Mouse (Mus musculus) 416B (cell line): ENCODE measurements around the gene Tbpl1.

Source experiments
- DNase-seq: peaks from one replicate; pipeline ENCODE4 v3.0.0; 2011; ENCODE audit warnings: low read depth

Tbpl1 gene

GRCm38 (mm10) chr10:22710173-22710777, 21.5 kb downstream of the Tbpl1 start:
- no peak for DNase-seq

- DNase-seq: no peak
Measured at GRCm38 (mm10) chr10:22708190-22708843, 23.4 kb downstream of the Tbpl1 start.

- no peak for DNase-seq
Measured at GRCm38 (mm10) chr10:22703844-22704243, 27.9 kb downstream of the Tbpl1 start.

GRCm38 (mm10) chr10:22701485-22702315, 30.0 kb downstream of the Tbpl1 start:
- DNase-seq: no peak

GRCm38 (mm10) chr10:22700773-22701172, 31.0 kb downstream of the Tbpl1 start:
- no peak for DNase-seq

GRCm38 (mm10) chr10:22699487-22700335, 32.0 kb downstream of the Tbpl1 start:
- DNase-seq: peak; percentile 15

GRCm38 (mm10) chr10:22698158-22698953, 33.4 kb downstream of the Tbpl1 start:
- DNase-seq: no peak

GRCm38 (mm10) chr10:22696864-22697263, 34.9 kb downstream of the Tbpl1 start:
- no peak for DNase-seq

GRCm38 (mm10) chr10:22696236-22696635, 35.5 kb downstream of the Tbpl1 start:
- DNase-seq: no peak

GRCm38 (mm10) chr10:22675848-22676630, 55.7 kb downstream of the Tbpl1 start:
- no peak for DNase-seq

GRCm38 (mm10) chr10:22674176-22674575, 57.6 kb downstream of the Tbpl1 start:
- no peak for DNase-seq

GRCm38 (mm10) chr10:22668509-22668908, 63.2 kb downstream of the Tbpl1 start:
- no peak for DNase-seq

- no peak for DNase-seq
Measured at GRCm38 (mm10) chr10:22660286-22661000, 71.3 kb downstream of the Tbpl1 start.

- DNase-seq: no peak
Measured at GRCm38 (mm10) chr10:22659386-22659725, 72.4 kb downstream of the Tbpl1 start.

GRCm38 (mm10) chr10:22658534-22659385, 73.0 kb downstream of the Tbpl1 start:
- no peak for DNase-seq
